Mouse (Mus musculus) lung, postnatal 0 days (tissue): ENCODE data around the gene Fgf15.

Experiments
- CTCF ChIP-seq: IDR thresholded peaks from 2 replicates; pipeline ENCODE4 v1.5.1; 2016; ENCODE audit warnings: antibody characterized with exemption, mild to moderate bottlenecking
- EP300 ChIP-seq: IDR thresholded peaks from 2 replicates; pipeline ENCODE4 v1.6.1; 2016; ENCODE audit warnings: antibody characterized with exemption, mild to moderate bottlenecking, control low read depth

- TF ChIP-seq CTCF (peak; percentile 21; the same call in 1 of the 2 replicates), EP300 (no peak)
These were observed 8.7 kb upstream of the Fgf15 start for GRCm38 (mm10) chr7:144887672-144888071.
